Mouse (Mus musculus) midbrain, postnatal 0 days (tissue): ENCODE results near the gene Igf2bp1. TPM values are rescaled to one million over a fixed set of nuclear protein-coding genes. Genes with fewer than 3 reads are reported as not detected.

Source experiments
- ATAC-seq: fragments of 200-750 bp; cut with Nextera tagmentation; 2 replicates; pipeline ENCODE4 v1.8.0; 2017; ENCODE audit warnings: moderate number of reproducible peaks, mild to moderate bottlenecking, moderate TSS enrichment, moderate library complexity; ENCODE audit not compliant: low FRiP score
- DNase-seq: peaks from one replicate; pipeline ENCODE4 v3.0.0-alpha.2; 2015; ENCODE audit warnings: low spot score
- H3K27ac ChIP-seq: fragments of 300-500 bp; sonication (generic); 2 replicates; pipeline ENCODE4 v1.5.1; 2014; ENCODE audit warnings: low read depth, mild to moderate bottlenecking, low read length, mixed read lengths
- H3K27me3 ChIP-seq: fragments of 300-500 bp; sonication (generic); 2 replicates; pipeline ENCODE4 v1.6.1; 2014; ENCODE audit warnings: low read length, control low read depth, mixed read lengths; ENCODE audit not compliant: insufficient read depth
- H3K36me3 ChIP-seq: fragments of 300-500 bp; sonication (generic); 2 replicates; pipeline ENCODE4 v1.6.1; 2014; ENCODE audit warnings: low read length, control low read depth, mixed read lengths; ENCODE audit not compliant: insufficient read depth
- H3K4me1 ChIP-seq: fragments of 300-500 bp; sonication (generic); 2 replicates; pipeline ENCODE4 v1.6.1; 2014; ENCODE audit warnings: mild to moderate bottlenecking, control low read depth, antibody characterized with exemption, low read length, mixed read lengths; ENCODE audit not compliant: insufficient read depth
- H3K4me2 ChIP-seq: fragments of 300-500 bp; sonication (generic); 2 replicates; pipeline ENCODE4 v1.6.1; 2014; ENCODE audit warnings: low read depth, mild to moderate bottlenecking, low read length, mixed read lengths; ENCODE audit not compliant: poor library complexity, severe bottlenecking
- H3K4me3 ChIP-seq: fragments of 300-500 bp; sonication (generic); 2 replicates; pipeline ENCODE4 v1.5.1; 2014; ENCODE audit warnings: low read depth, mild to moderate bottlenecking, low read length, moderate library complexity
- H3K9ac ChIP-seq: fragments of 300-500 bp; sonication (generic); replicated peaks from 2 replicates; pipeline ENCODE4 v1.6.1; 2014; ENCODE audit warnings: mild to moderate bottlenecking, low read length, moderate library complexity, mixed read lengths; ENCODE audit not compliant: poor library complexity, severe bottlenecking
- H3K9me3 ChIP-seq: fragments of 300-500 bp; sonication (generic); 2 replicates; pipeline ENCODE4 v1.6.1; 2016; ENCODE audit warnings: low read length, control low read depth
- CTCF ChIP-seq: IDR thresholded peaks from 2 replicates; pipeline ENCODE4 v1.5.1; 2016; ENCODE audit warnings: antibody characterized with exemption, mild to moderate bottlenecking
- WGBS: fragments of 180-500 bp; shearing (Covaris S2); extraction: QIAGEN DNeasy Blood & Tissue Kit; methylation state at CpG from one replicate; pipeline ENCODE4 v1.1.7; 2014; 5-methylcytosine and 5-hydroxymethylcytosine counted together
- polyA plus RNA-seq: library from polyadenylated mRNA; unstranded; fragments of >200 nt; fragmentation: Nextera tagmentation; extraction: Ambion mirVana; gene quantifications from 2 replicates; pipeline ENCODE4 v1.2.1, GENCODE M21; 2015
- total RNA-seq: library from RNA; depleted of rRNA; stranded (reverse); fragments of >200 nt; gene quantifications from 2 replicates; pipeline ENCODE4 v1.2.3, GENCODE M21; 2014

Igf2bp1 gene
- total and polyA plus RNA-seq, 2 experiments from 2014 or later: 1.3 to 2.2 TPM

DNA sequence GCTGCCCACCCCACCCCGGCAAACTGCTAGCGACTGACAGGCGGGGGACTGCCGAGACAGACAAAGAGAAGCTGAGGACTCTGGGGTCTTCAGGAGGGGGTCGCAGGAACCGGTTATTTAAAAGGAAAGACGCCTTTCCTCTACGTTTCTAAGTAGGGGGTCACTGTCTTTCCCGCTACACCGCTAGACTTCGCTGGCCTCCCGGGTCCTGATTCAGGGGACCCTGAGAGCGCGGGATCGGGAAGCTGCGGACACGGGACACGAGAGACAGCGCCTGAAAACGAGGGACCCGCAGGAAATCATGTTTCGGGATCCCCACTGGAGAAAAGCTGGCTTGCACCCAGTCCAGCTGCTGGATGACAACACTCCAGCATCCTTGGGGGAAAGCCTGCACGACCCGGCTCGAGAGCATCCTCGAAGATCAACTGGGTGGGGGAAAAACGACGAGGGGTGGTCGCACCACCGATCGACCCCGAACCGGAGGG, 669 bp upstream of the Igf2bp1 start:
- WGBS: under 1% methylated on average over 33 of the region's 33 CpGs
- H3K36me3 ChIP-seq: no peaks in the 10 kb centered on the region
- no peak for TF ChIP-seq CTCF
- DNase-seq (peak; percentile 17), ATAC-seq (peak; percentile 16; the same call in 1 of the 2 replicates)
- H3K27ac ChIP-seq: no peak overlapping the region
- peak overlapping the region; percentile 49 for H3K4me3 ChIP-seq
- no peaks in the 10 kb centered on the region; the same call in 1 of the 2 replicates for H3K4me1 ChIP-seq
- peak overlapping the region; percentile 75 for H3K4me2 ChIP-seq
- H3K9me3 ChIP-seq: no peaks in the 10 kb centered on the region
- H3K27me3 ChIP-seq: no peaks in the 10 kb centered on the region
- peak overlapping the region; percentile 55; the same call in 1 of the 2 replicates for H3K9ac ChIP-seq

DNA sequence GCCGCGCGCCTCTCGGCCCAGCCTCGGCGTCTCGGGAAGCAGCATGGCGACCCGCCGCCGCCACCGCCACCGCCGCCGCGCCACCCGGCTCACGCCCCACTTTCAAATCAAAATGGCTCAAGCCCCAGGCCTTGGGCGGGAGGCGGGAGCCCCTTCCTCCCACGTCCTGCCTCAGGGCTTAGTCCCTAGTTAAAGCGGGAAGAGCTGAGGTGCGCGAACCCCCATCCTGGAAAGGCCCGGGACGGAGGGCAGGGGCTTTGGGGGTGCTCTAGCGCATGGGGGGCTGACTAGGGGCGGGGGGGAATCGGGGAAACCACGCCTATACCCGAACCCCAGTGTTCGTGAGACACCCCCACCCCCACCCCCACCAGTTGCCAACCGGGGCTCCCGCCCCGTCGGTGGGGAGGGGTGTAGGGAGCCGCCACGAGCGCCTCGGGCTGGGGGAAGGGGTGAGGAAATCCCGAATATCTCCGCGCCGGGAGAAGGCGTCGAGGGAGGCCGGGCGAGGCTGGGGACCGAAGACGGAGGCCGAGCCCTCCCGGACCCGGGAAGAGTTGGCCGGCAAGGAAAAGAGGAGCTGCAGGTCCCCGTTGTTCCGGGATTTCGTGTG, 842 bp downstream of the Igf2bp1 start:
- no peak for DNase-seq
- no peak for TF ChIP-seq CTCF
- H3K27ac ChIP-seq: no peak overlapping the region
- H3K27me3 ChIP-seq: no peaks in the 10 kb centered on the region
- no peaks in the 10 kb centered on the region for H3K9me3 ChIP-seq
- H3K4me1 ChIP-seq: no peaks in the 10 kb centered on the region; the same call in 1 of the 2 replicates
- peak overlapping the region; percentile 75 for H3K4me2 ChIP-seq
- H3K4me3 ChIP-seq: peak overlapping the region; percentile 49
- H3K36me3 ChIP-seq: no peaks in the 10 kb centered on the region
- peak overlapping the region; percentile 45 for H3K9ac ChIP-seq
- WGBS: under 1% methylated on average over 42 of the region's 57 CpGs
- no peak for ATAC-seq

DNA sequence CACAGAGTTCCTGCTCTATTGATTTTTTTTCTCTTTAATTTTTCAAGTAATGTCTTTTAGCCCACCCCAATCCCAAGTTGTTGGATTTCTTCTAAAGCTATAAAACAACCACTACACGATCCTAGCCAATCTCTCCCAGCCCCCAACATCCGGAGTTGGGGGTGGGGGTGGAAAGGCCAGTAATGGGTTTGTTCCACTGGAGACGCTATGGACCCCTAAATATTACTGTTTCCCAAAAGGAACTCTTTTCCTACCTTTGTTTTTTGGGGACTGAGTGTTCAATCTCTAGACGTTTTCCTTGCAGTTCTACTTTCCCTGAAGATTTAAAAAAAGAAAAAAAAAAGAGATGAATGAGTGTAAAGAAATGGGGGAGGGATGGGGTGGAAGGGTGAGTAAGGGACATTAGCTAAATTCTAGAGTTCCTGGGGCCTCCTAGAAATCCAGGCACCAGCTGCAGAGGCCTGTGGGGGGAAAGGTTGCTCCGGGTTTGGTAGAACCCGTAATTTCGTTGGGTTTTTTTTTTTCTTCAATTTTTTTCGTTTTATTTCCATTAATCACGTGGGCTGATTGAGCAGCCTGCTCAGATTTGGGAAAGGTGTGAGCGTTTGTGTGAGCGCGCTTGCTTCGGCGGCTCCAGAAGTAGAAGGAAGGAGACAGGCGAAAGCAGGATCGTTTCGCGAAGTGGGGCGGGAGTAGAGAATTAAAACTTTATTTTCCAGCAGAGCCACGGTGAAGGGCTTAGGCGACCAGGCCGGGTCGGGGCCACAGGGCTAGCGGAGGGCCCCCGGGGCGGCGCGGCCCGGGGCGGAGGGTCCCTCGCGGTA, 1.6 kb downstream of the Igf2bp1 start:
- H3K4me3 ChIP-seq: peak overlapping the region; percentile 49
- H3K9ac ChIP-seq: peak overlapping the region; percentile 45
- no peaks in the 10 kb centered on the region for H3K36me3 ChIP-seq
- 2% methylated on average over 32 of the region's 32 CpGs for whole genome bisulfite sequencing
- H3K27me3 ChIP-seq: no peaks in the 10 kb centered on the region
- peak overlapping the region; percentile 75 for H3K4me2 ChIP-seq
- no peak for TF ChIP-seq CTCF
- no peaks in the 10 kb centered on the region; the same call in 1 of the 2 replicates for H3K4me1 ChIP-seq
- ATAC-seq (no peak), DNase-seq (peak; percentile 28)
- H3K9me3 ChIP-seq: no peaks in the 10 kb centered on the region
- H3K27ac ChIP-seq: no peak overlapping the region

DNA sequence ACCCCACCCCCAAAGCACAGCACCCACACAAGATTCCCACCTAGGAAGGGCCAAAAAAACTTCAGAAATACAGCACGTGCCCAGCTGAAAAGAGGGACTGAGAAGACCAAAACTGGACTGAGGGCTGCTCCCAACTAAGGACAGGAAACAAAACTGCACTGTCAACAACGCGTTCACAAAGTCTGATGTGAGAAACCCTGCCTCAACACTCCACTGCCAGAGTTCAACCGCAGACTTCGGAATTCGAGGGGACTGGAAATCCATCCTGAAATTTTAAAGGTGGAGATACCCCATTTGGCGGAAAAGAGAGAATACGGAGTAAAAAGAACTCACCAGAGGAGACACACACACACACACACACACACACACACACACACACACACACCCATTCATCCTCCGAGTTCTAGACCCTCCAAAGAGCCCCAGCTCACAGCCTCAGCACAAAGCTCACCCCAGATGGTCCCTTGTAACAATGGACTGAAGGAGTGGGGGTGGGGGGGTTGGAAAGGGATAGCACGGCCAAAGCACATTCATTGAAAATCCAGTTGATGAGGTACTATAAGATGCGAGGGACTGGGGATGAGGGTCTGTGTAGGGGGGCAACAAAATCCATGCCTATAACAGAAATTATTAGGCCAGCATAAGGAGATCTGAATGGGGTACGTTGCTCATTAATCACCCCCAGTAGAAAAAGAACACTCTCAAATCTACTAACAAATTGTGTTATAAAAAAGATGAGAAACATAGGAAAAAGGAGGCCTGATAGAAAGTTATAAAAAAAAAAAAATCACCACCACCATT, 2.4 kb downstream of the Igf2bp1 start:
- WGBS: 12% methylated on average over 12 of the region's 12 CpGs
- Histone ChIP-seq H3K4me1 (no peaks in the 10 kb centered on the region; the same call in 1 of the 2 replicates), H3K9me3 (no peaks in the 10 kb centered on the region), H3K4me2 (peak overlapping the region; percentile 22), H3K27me3 (no peaks in the 10 kb centered on the region), H3K36me3 (no peaks in the 10 kb centered on the region), H3K9ac (no peak overlapping the region), H3K27ac (no peak overlapping the region), H3K4me3 (no peak overlapping the region)
- no peak for TF ChIP-seq CTCF
- peak; percentile 19 for DNase-seq
- ATAC-seq: no peak

DNA sequence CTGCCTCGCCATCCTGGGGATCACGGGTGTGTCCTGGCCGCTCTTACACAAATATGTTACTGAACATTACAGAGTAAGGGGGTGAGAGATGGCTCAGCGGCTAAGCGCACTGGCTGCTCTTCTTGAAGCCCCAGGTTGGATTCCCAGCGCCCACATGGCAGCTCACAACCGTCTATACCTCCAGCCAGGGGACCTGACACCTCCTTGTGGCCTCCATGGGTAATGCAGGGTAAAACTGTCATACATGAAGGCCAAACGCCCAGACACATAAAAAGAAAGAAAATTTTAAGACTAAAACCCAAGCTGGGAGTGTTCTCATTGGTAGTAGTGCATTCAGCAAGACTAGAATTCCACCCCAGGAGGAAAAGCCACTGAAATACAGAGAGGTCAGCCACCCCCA, 11.6 kb downstream of the Igf2bp1 start:
- ATAC-seq (no peak), DNase-seq (no peak)
- TF ChIP-seq CTCF: peak; percentile 15
- no peak overlapping the region for H3K4me2 ChIP-seq
- H3K4me3 ChIP-seq: no peak overlapping the region
- H3K27ac ChIP-seq: no peak overlapping the region
- no peaks in the 10 kb centered on the region for H3K4me1 ChIP-seq
- H3K9me3 ChIP-seq: no peaks in the 10 kb centered on the region
- H3K27me3 ChIP-seq: no peaks in the 10 kb centered on the region
- H3K36me3 ChIP-seq: no peaks in the 10 kb centered on the region
- no peak overlapping the region for H3K9ac ChIP-seq
- WGBS: 98% methylated on average over 8 of the region's 8 CpGs
